Mouse (Mus musculus) hindbrain, embryonic 13.5 days (tissue): ENCODE results near the gene Ift122. TPM values are rescaled to one million over a fixed set of nuclear protein-coding genes. Genes with fewer than 3 reads are reported as not detected.
A peak's percentile ranks its signal among the peaks of the same experiment; 100 is the strongest.

ENCODE experiments used
- ATAC-seq: fragments of 200-750 bp; cut with Nextera tagmentation; 2 replicates; pipeline ENCODE4 v1.8.0; 2017; ENCODE audit warnings: moderate TSS enrichment; ENCODE audit not compliant: low FRiP score
- H3K27ac ChIP-seq: fragments of 300-500 bp; sonication (generic); 2 replicates; pipeline ENCODE4 v1.5.1; 2015; ENCODE audit warnings: inconsistent platforms, mild to moderate bottlenecking, moderate library complexity
- H3K27me3 ChIP-seq: fragments of 300-500 bp; sonication (generic); 2 replicates; pipeline ENCODE4 v1.6.1; 2015; ENCODE audit warnings: mild to moderate bottlenecking, inconsistent platforms
- H3K36me3 ChIP-seq: fragments of 300-500 bp; sonication (generic); 2 replicates; pipeline ENCODE4 v1.6.1; 2015; ENCODE audit warnings: mild to moderate bottlenecking, inconsistent platforms
- H3K4me1 ChIP-seq: fragments of 300-500 bp; sonication (generic); replicated peaks from 2 replicates; pipeline ENCODE4 v1.6.1; 2015; ENCODE audit warnings: inconsistent platforms
- H3K4me2 ChIP-seq: fragments of 300-500 bp; sonication (generic); 2 replicates; pipeline ENCODE4 v1.6.1; 2015; ENCODE audit warnings: inconsistent platforms, mild to moderate bottlenecking, moderate library complexity
- H3K4me3 ChIP-seq: fragments of 300-500 bp; sonication (generic); 2 replicates; pipeline ENCODE4 v1.5.1; 2015; ENCODE audit warnings: mild to moderate bottlenecking, inconsistent platforms
- H3K9ac ChIP-seq: fragments of 300-500 bp; sonication (generic); 2 replicates; pipeline ENCODE4 v1.6.1; 2015; ENCODE audit warnings: mild to moderate bottlenecking, inconsistent platforms
- H3K9me3 ChIP-seq: fragments of 300-500 bp; sonication (generic); 2 replicates; pipeline ENCODE4 v1.6.1; 2016; ENCODE audit warnings: inconsistent platforms
- WGBS: fragments of 180-500 bp; shearing (Covaris S2); methylation state at CpG from one replicate; pipeline ENCODE4 v1.1.7; 2015; 5-methylcytosine and 5-hydroxymethylcytosine counted together
- polyA plus RNA-seq: library from polyadenylated mRNA; unstranded; fragments of >200 nt; fragmentation: Nextera tagmentation; extraction: Ambion mirVana; gene quantifications from 2 replicates; pipeline ENCODE4 v1.2.1, GENCODE M21; 2015

Ift122 gene
- polyA plus RNA-seq, 1 experiment from 2014 or later, result 27.7 TPM

DNA sequence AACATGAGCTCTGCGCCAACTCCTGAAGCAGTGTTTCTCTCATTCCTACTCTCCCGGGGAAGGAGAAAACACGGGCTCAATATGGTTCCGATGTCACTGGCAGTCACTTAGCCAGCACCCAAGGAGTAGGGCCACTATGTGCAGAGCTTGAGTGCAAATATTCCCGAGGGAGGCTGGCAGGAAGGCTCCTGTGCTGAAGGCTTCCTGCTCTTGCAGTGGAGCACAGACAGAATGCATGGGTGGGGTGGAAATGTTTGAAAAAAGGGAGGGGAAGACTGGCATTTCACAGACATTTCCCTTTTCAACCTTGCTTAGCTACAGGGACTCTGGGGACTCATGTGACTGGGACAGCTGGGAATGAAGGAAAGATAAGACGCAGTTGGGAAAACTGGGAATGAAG, 25.4 kb downstream of the Ift122 start:
- no peak overlapping the region for H3K9ac ChIP-seq
- H3K27me3 ChIP-seq, result no peaks in the 10 kb centered on the region
- H3K4me3 ChIP-seq, result no peak overlapping the region
- H3K9me3 ChIP-seq, result no peaks in the 10 kb centered on the region
- ATAC-seq, result no peak
- H3K4me1 ChIP-seq, result no peaks in the 10 kb centered on the region
- 82% methylated on average over 6 of the region's 6 CpGs for WGBS
- H3K4me2 ChIP-seq, result no peak overlapping the region
- peaks cover 71% of the 10 kb centered on the region for H3K36me3 ChIP-seq
- H3K27ac ChIP-seq, result no peak overlapping the region

DNA sequence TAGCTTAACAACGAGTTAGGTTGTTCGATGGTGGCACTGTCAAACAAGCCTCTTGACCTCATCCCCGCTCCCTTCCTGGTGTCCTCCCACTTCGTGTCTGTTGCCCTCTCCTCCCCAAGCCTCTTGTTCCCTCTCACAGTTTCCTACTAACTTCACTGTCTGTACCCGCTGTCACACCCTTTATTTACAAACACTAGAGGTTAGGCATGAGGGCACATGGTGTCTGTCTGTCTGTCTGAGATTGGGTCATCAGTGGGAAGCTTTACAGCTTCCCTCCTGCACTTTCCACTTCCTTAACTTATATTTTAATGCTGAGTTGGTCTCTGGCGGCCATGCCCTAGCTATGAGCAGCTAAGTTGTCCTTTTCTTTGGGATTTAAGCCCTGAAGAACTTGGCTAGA, 26.5 kb downstream of the Ift122 start:
- ATAC-seq, result no peak
- Histone ChIP-seq H3K27me3 (no peaks in the 10 kb centered on the region), H3K4me1 (no peaks in the 10 kb centered on the region), H3K4me3 (no peak overlapping the region), H3K9ac (no peak overlapping the region), H3K4me2 (no peak overlapping the region), H3K27ac (no peak overlapping the region), H3K36me3 (peaks cover 81% of the 10 kb centered on the region), H3K9me3 (no peaks in the 10 kb centered on the region)
- WGBS, result 91% methylated on average over 6 of the region's 6 CpGs

DNA sequence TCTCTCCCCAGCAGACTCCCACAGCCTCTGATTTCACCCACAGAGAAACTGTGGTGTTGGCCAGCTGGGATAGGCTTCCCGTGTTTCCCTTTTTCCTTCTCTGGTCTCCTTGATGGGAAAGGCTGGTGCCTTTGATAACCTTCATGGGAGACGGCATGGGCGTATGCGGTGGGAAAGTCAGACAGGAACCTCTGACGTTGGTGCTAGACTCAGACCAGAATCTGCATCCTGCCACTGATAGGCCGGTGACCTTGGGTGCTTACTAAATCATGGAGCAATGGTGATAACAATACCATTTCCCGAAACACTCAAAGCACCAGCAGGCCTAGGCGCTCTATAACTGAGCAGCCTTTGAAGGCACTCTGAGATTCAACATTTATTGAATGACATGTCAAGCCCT, 27.5 kb downstream of the Ift122 start:
- ATAC-seq, result no peak
- H3K4me2 ChIP-seq, result no peak overlapping the region
- no peak overlapping the region for H3K27ac ChIP-seq
- no peak overlapping the region for H3K4me3 ChIP-seq
- no peaks in the 10 kb centered on the region for H3K4me1 ChIP-seq
- H3K9ac ChIP-seq, result no peak overlapping the region
- WGBS, result 91% methylated on average over 8 of the region's 8 CpGs
- no peaks in the 10 kb centered on the region for H3K27me3 ChIP-seq
- H3K9me3 ChIP-seq, result no peaks in the 10 kb centered on the region
- peaks cover 83% of the 10 kb centered on the region for H3K36me3 ChIP-seq

DNA sequence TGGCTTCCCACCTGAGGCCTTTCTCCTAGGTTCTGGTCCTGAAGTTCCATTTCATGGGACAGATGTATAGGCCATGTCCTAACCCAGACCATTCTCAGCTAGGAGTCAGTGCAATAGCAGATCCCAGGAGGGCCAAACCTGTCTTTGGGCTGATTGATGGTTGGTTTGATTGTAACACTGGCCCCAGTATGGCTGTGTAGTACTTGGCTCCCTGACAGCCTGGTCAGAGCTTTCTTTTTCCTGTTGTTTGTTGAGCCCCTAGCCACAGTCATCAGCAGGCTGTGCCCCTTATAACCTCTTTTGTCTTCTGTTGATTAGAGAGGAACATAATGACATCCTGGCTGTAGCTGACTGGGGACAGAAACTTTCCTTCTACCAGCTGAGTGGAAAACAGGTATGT, 30.7 kb downstream of the Ift122 start:
- Histone ChIP-seq H3K27me3 (no peaks in the 10 kb centered on the region), H3K4me2 (no peak overlapping the region), H3K9ac (no peak overlapping the region), H3K36me3 (peaks cover 87% of the 10 kb centered on the region), H3K4me1 (no peaks in the 10 kb centered on the region), H3K9me3 (no peaks in the 10 kb centered on the region), H3K27ac (no peak overlapping the region), H3K4me3 (no peak overlapping the region)
- ATAC-seq, result no peak

DNA sequence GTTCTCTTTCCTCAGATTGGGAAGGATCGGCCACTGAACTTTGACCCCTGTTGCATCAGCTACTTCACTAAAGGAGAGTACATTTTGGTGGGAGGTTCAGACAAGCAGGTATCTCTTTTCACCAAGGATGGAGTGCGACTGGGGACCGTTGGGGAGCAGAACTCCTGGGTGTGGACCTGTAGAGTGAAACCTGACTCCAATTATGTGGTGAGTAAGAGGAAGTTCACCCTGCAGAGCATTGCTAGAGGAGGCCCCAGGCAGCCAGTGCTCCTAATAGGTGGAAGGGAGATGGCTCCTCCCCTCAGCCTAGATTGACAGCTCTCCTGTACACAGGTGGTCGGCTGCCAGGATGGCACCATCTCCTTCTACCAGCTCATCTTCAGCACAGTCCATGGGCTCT, 33.6 kb downstream of the Ift122 start:
- no peak overlapping the region for H3K27ac ChIP-seq
- H3K27me3 ChIP-seq, result no peaks in the 10 kb centered on the region
- H3K9me3 ChIP-seq, result no peaks in the 10 kb centered on the region
- H3K4me3 ChIP-seq, result no peak overlapping the region
- H3K36me3 ChIP-seq, result peaks cover 73% of the 10 kb centered on the region
- WGBS, result 79% methylated on average over 4 of the region's 4 CpGs
- H3K4me1 ChIP-seq, result peaks cover 16% of the 10 kb centered on the region
- no peak for ATAC-seq
- H3K9ac ChIP-seq, result no peak overlapping the region
- no peak overlapping the region for H3K4me2 ChIP-seq

DNA sequence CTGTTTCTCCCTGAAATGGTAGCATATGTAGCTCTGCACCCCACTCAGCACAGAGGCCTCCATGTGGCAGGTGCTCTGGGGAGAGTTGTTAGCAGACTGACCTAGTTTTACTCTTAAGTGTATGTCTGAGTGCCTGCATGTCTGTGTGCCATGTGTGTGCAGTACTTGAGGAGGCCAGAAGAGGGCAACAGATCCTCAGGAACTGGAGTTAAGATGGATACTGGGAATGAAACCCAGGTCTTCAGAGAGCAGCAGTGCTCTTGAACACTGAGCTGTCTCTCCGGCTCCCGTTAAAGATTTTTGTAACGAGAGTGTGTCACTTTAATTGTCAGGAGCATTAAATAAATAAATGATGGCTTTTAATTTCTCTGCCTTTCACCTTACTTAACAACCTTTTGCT, 35.0 kb downstream of the Ift122 start:
- 93% methylated on average over 3 of the region's 3 CpGs for WGBS
- Histone ChIP-seq H3K36me3 (peaks cover 64% of the 10 kb centered on the region), H3K9ac (no peak overlapping the region)

DNA sequence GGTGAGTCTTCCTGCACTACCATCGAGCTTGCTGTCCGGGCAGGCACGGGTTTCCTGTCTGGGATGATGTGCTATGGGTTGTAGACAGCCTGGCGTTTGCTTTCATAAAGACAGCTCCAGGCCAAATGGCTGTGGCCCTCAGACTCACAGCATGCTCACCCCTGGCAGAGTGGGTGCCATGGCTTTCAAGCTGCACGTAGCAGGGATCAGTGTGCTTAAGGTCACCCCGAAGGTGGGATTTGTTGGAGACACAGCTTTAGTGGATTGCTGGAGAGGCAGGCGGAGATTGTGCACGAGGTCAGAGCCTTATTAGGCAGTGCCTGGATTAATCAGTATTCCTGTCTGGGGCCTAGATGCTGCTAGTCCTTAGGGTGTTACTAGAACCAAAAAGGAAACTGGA, 37.3 kb downstream of the Ift122 start:
- no peak for ATAC-seq
- Histone ChIP-seq H3K9me3 (no peaks in the 10 kb centered on the region), H3K36me3 (peaks cover 54% of the 10 kb centered on the region), H3K4me1 (peaks cover 21% of the 10 kb centered on the region), H3K4me3 (no peak overlapping the region), H3K27ac (no peak overlapping the region), H3K27me3 (no peaks in the 10 kb centered on the region), H3K4me2 (no peak overlapping the region), H3K9ac (no peak overlapping the region)
- 87% methylated on average over 8 of the region's 8 CpGs for WGBS

More for the DNA sequence above, 35.0 kb downstream of the Ift122 start:
- H3K4me2 ChIP-seq, result no peak overlapping the region
- no peak for ATAC-seq
- no peak overlapping the region for H3K4me3 ChIP-seq
- no peaks in the 10 kb centered on the region for H3K27me3 ChIP-seq
- no peaks in the 10 kb centered on the region for H3K9me3 ChIP-seq
- H3K4me1 ChIP-seq, result peaks cover 21% of the 10 kb centered on the region
- H3K27ac ChIP-seq, result no peak overlapping the region

DNA sequence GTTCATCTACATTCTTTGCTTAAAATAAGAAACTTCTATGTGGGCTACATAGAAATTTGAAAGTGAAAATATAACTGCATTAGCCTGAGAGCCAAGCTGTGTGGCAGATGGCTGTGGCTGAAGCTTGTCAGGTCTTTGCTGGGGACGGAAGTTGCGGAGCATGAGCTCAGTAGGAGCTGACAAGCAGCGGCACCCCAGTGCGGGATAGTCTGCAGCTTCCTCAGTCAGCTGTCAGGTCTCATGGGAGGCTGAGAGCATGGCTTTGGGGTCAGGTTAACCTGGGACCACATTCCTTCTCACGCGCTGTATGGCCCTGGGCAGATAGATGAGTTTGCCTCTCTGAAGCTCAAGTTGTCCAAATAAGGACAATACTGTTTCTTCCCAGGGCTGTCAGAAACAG, 37.8 kb downstream of the Ift122 start:
- no peak overlapping the region for H3K4me2 ChIP-seq
- H3K27me3 ChIP-seq, result no peaks in the 10 kb centered on the region
- H3K27ac ChIP-seq, result no peak overlapping the region
- WGBS, result 40% methylated on average over 6 of the region's 6 CpGs
- H3K4me1 ChIP-seq, result peaks cover 21% of the 10 kb centered on the region
- H3K9ac ChIP-seq, result no peak overlapping the region
- H3K36me3 ChIP-seq, result peaks cover 54% of the 10 kb centered on the region
- no peaks in the 10 kb centered on the region for H3K9me3 ChIP-seq
- no peak overlapping the region for H3K4me3 ChIP-seq
- ATAC-seq, result peak; percentile 36; the same call in 1 of the 2 replicates

DNA sequence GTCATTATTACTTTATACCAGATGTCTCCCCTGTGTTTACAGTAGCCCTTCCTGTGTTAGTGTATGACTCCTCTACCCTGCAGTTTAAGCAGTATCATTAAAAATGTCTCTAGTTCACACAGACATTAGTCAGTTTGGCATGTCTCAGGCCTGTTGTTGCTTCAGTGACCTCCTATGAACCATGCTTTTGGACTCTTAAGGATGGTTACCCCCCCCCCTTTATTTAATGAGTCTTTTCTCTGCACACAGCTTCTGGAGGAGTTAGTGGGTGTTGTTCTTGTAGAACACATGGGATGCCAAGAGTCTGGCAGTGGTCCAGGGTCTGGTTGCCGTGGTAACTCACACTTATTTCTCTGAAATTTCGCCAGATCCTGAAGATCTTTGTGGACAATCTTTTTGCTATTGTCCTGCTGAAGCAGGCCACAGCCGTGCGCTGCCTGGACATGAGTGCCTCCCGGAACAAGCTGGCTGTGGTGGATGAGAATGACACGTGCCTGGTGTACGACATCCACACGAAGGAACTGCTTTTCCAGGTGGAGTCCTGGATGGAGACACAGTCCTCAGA, 38.3 kb downstream of the Ift122 start:
- Histone ChIP-seq H3K4me1 (peaks cover 21% of the 10 kb centered on the region), H3K4me3 (no peak overlapping the region), H3K27ac (peak overlapping the region; percentile 15), H3K36me3 (peaks cover 55% of the 10 kb centered on the region), H3K9ac (no peak overlapping the region), H3K27me3 (no peaks in the 10 kb centered on the region), H3K4me2 (no peak overlapping the region), H3K9me3 (no peaks in the 10 kb centered on the region)
- 26% methylated on average over 8 of the region's 8 CpGs for WGBS
- peak; percentile 17; the same call in 1 of the 2 replicates for ATAC-seq

DNA sequence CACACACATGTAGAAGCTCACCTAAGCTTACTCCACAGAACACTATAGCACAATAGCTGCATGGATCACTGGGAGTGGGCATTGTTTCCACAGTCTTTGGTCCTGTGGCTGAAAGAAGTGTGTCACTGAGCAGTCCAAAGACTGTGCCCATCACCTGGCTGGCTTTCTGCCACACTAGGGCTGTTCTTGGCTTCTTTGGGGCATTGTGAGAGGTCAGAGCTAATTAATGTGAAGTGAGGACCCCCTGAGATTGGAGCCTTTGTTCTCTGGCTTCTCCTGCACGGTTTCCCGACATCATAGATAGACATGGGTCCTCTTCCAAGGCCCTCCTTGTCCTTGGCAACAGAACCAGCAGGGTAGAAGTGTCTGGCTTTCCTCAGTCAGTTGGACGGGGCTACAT, 39.1 kb downstream of the Ift122 start:
- no peaks in the 10 kb centered on the region for H3K9me3 ChIP-seq
- 69% methylated on average over 3 of the region's 3 CpGs for WGBS
- no peak overlapping the region for H3K4me2 ChIP-seq
- H3K27me3 ChIP-seq, result no peaks in the 10 kb centered on the region
- peaks cover 47% of the 10 kb centered on the region for H3K36me3 ChIP-seq
- no peak overlapping the region for H3K9ac ChIP-seq
- peaks cover 21% of the 10 kb centered on the region for H3K4me1 ChIP-seq
- H3K27ac ChIP-seq, result no peak overlapping the region
- no peak for ATAC-seq
- H3K4me3 ChIP-seq, result no peak overlapping the region

DNA sequence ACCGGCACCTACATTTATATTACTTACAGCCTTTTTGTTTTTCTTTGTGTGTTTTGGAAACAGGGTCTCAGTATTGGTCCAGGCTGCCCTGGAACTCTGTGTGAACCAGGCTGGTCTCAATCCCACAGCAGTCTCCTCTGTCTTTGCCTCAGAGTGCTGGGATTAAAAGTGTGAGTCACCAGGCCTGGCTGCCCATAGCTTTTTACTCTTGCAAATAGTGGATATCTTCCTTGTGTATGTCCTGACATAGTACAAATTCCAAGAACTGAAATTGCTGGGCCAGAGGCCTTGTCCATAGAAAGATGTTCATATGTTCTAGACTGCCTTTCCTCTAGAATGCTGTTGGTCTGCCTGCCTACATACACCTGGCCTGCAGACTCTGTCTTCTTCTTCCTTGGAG, 43.1 kb downstream of the Ift122 start:
- no peaks in the 10 kb centered on the region for H3K9me3 ChIP-seq
- 34% methylated on average over 1 of the region's 1 CpGs for WGBS
- no peak overlapping the region for H3K4me3 ChIP-seq
- peaks cover 29% of the 10 kb centered on the region for H3K36me3 ChIP-seq
- H3K4me2 ChIP-seq, result no peak overlapping the region
- ATAC-seq, result no peak
- H3K27me3 ChIP-seq, result no peaks in the 10 kb centered on the region
- H3K27ac ChIP-seq, result no peak overlapping the region
- H3K4me1 ChIP-seq, result peaks cover 14% of the 10 kb centered on the region
- no peak overlapping the region for H3K9ac ChIP-seq

DNA sequence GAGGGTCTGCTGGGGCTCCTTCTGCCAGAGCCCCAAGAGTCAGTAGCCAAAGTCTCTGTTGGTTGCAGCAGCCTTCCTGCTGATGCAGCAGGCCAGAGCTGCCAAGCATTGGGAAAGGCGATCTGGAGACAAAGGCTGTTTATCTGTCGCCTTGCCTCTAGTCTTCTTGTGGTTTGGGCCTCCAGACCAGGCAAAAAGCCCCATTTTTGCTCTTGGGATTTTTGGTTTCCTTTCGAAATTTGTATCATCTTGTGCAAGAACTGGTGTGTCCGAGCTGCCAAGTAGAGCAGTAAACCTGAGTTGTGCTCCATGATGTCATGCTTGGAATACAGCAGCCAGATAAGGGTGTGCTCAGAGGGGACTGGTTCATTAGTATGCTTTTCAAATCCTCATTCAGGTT, 43.8 kb downstream of the Ift122 start:
- no peaks in the 10 kb centered on the region for H3K9me3 ChIP-seq
- peaks cover 11% of the 10 kb centered on the region for H3K4me1 ChIP-seq
- peaks cover 29% of the 10 kb centered on the region for H3K36me3 ChIP-seq
- no peak overlapping the region for H3K4me2 ChIP-seq
- ATAC-seq, result no peak
- H3K9ac ChIP-seq, result 0 out of 2 replicates have a peak overlapping the region, but pooled peaks have one; percentile 6
- 79% methylated on average over 4 of the region's 4 CpGs for WGBS
- H3K27ac ChIP-seq, result no peak overlapping the region
- no peak overlapping the region for H3K4me3 ChIP-seq
- H3K27me3 ChIP-seq, result no peaks in the 10 kb centered on the region

DNA sequence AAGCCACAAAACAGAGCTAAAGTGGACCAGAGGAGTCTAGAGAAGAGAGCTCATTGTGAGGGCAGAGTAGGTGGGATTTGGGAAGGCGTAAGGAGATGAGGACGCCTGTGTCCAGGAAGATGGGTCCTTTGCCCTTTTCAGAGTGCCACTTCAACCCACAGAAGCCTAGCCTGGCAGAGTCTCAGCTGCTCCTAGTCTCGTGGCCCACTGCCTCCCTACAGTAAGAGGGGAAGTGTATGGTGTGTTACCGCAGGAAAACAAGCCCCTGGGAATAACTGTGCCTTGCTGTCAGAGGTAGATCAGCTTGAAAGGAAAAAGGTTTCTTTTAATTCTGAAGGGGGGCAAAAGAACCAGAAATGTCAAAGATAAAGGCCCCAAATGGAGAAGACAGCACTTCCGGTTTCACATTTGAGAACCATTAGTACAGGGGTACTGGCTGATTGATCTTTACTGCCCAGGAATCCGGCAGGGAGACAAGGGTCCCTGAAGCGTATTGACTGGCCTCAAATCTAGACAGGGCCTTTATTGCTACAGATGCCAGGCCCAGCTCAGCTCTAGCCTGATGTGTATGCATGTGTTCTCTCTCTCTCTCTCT, 44.8 kb downstream of the Ift122 start:
- Histone ChIP-seq H3K27ac (no peak overlapping the region), H3K4me2 (no peak overlapping the region), H3K9me3 (no peaks in the 10 kb centered on the region), H3K4me3 (no peak overlapping the region), H3K4me1 (peaks cover 8% of the 10 kb centered on the region), H3K9ac (peak overlapping the region; percentile 35; the same call in 1 of the 2 replicates), H3K27me3 (no peaks in the 10 kb centered on the region), H3K36me3 (peaks cover 28% of the 10 kb centered on the region)
- no peak for ATAC-seq
- WGBS, result 86% methylated on average over 7 of the region's 7 CpGs
